Mouse (Mus musculus) olfactory bulb, adult 2 months (tissue): ENCODE results near the gene Slc41a2.

Experiments used
- CTCF ChIP-seq: fragments of 200-500 bp; IDR thresholded peaks from 2 replicates; pipeline ENCODE4 v1.5.1; 2012; ENCODE audit warnings: low read depth, mild to moderate bottlenecking, low read length, moderate library complexity; ENCODE audit not compliant: insufficient read depth
- POLR2A ChIP-seq: fragments of 200-500 bp; IDR thresholded peaks from 2 replicates; pipeline ENCODE4 v1.6.1; 2012; ENCODE audit warnings: mild to moderate bottlenecking, low read depth, low read length, moderate library complexity; ENCODE audit not compliant: insufficient read depth

DNA sequence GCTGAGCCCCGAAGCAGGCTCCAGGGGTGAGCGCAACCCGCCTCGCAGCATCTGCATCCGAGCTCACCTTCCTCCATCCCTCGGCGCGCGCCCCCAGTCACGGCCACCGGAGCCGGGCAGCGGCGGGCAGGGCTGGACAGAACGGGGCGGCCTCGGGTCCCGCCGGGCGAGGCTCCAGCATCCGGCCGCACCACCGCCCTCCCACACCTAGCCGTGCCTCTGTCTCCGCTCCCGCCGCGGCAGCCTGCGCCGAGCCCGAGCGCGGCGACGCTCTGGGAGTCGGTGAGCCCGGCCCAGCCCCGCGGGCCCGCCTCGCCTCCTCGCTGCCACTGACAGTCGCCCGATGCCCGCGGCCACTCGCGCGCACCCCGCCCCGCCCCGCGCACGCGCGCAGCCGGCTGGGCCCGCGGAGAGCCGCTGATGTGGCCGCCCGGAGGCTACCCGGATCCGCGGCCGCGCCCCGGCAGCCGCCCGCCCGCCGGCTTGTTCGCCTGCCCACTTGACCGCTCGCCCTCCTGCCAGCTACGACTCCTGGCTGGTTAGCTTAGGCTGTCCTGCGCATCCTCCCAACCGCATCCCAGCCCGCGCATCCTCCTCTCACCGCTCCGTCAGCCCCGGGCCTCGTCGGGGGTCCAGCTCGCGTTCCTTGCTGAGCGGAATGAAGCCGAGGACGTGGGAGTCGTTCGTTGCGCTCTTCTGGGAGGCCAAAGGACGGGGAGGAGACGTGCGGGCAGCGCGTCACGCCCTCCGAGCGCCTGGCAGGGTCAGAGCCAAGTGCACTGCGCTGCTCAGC lies at the start of gene Slc41a2:
- TF ChIP-seq CTCF (no peak), POLR2A (peak; percentile 40)
